20 mouse cellular contexts compared by ENCODE assay signal in genomic region chr19:3947813-3948212, GRCm38 (mm10). TPM values are rescaled to one million over a fixed set of nuclear protein-coding genes. Genes with fewer than 3 reads are reported as not detected.
DNase-seq lines count a peak whose midpoint lies in the region; TF ChIP-seq lines count a peak whose summit lies in the region.
"Had no signal": no experiment of that assay in that cellular context is flagged by ENCODE, and none has a peak within 500 bp of the region (broad histone marks: within the 10 kb centered on the region; RNA-seq: fewer than 3 reads in every experiment).

No protein-coding gene starts in this region.

- peak; percentile 54 for DNase-seq in kidney, adult 2 months
- no peak for DNase-seq in kidney, postnatal 4 days
- DNase-seq in kidney, adult 9 months, result peak; percentile 57
- no peak for DNase-seq in kidney, postnatal 14 days
- DNase-seq: adrenal gland, adult 2 months; adrenal gland, adult 8-10 months; adrenal gland, postnatal 10 days; adrenal gland, postnatal 14 days; adrenal gland, postnatal 25 days; adrenal gland, postnatal 36 days; B cell, adult 2 months; cerebellum, adult 11 months; cerebellum, adult 11-12 months; cerebellum, adult 18-20 months had no signal

- no peak for TF ChIP-seq POLR2A in kidney, adult 2 months (IDR thresholded peaks at IDR 0.05; ENCODE audit: low read depth, low read length)

- no peaks in the 10 kb centered on the region for H3K27me3 ChIP-seq in kidney, adult 2 months (replicated peaks; ENCODE audit: control insufficient read depth, insufficient read depth, low read length)
- H3K27me3 ChIP-seq: CH12.LX had no signal

- no peaks in the 10 kb centered on the region for H3K36me3 ChIP-seq in kidney, adult 2 months (ENCODE audit: control insufficient read depth, insufficient read depth, low read length)
- H3K36me3 ChIP-seq: G1E had no signal

- no peak for TF ChIP-seq CTCF in kidney, adult 2 months (conservative IDR thresholded peaks at IDR 0.05; ENCODE audit: insufficient read depth, insufficient read length, low read depth, low read length)

- WGBS in kidney, adult 2 months, result 68% methylated on average over 3 of the region's 3 CpGs

- no peak overlapping the region for H3K4me3 ChIP-seq in kidney, adult 2 months (ENCODE audit: insufficient read depth, low read depth, low read length)

- peaks cover 23% of the 10 kb centered on the region for H3K4me1 ChIP-seq in kidney, adult 2 months (ENCODE audit: control insufficient read depth, insufficient read depth, low read length)

- peak overlapping the region; percentile 80 for H3K27ac ChIP-seq in kidney, adult 2 months (ENCODE audit: insufficient read depth, low read depth, low read length)

RNA-seq across cellular contexts. Expression of gene Aldh3b3, which starts 10.6 kb away (rescaled TPM):
- polyA plus RNA-seq in kidney, adult 2 months (2012; rRNA removed), result 4.7 and 9.2 TPM in 2 replicates
- polyA plus RNA-seq: activated CD4-positive, CD25-positive, alpha-beta regulatory T cell, adult 4 months; C2C12; CD4-positive, CD25-positive, alpha-beta regulatory T cell, adult 4 months; G1E had no signal

RNA-seq across cellular contexts. Expression of gene Unc93b1, which starts 12.8 kb away (rescaled TPM):
- polyA plus RNA-seq in kidney, adult 2 months (2012; rRNA removed), result 52.3 and 55.7 TPM in 2 replicates
- polyA plus RNA-seq: Patski had no signal

RNA-seq across cellular contexts. Expression of gene Aldh3b1, which starts 18.2 kb away (rescaled TPM):
- 17.4 and 19.4 TPM in 2 replicates for polyA plus RNA-seq in kidney, adult 2 months (2012; rRNA removed)
- polyA plus RNA-seq: G1E had no signal

RNA-seq across cellular contexts. Expression of gene Aldh3b2, which starts 24.3 kb away (rescaled TPM):
- polyA plus RNA-seq in kidney, adult 2 months (2012; rRNA removed), result 2.6 and 3.9 TPM in 2 replicates
- polyA plus RNA-seq: activated CD4-positive, CD25-positive, alpha-beta regulatory T cell, adult 4 months; C2C12; CD4-positive, CD25-positive, alpha-beta regulatory T cell, adult 4 months; G1E had no signal

RNA-seq across cellular contexts. Expression of gene Ndufs8, which starts 35.2 kb away (rescaled TPM):
- 678 and 742 TPM in 2 replicates for polyA plus RNA-seq in kidney, adult 2 months (2012; rRNA removed)

Comparison
In these comparisons a context has a peak if more than half of its experiments do, and no peak if none do; other contexts are left out.
1. DNase-seq: peak in kidney, adult 2 months (single experiment) and kidney, adult 9 months (single experiment); none in kidney, postnatal 4 days (0 of 2) and kidney, postnatal 14 days (single experiment).